Mouse (Mus musculus): ENCODE data around the gene Gal3st1. TPM values are rescaled to one million over a fixed set of nuclear protein-coding genes. Genes with fewer than 3 reads are reported as not detected.
A peak's percentile ranks its signal among the peaks of the same experiment; 100 is the strongest.

The Gal3st1 gene
- polyA plus RNA-seq, 1 experiment, result not detected

- no peak for TF ChIP-seq POLR2A (IDR thresholded peaks at IDR 0.05; ENCODE audit: insufficient read depth, low read depth, low read length)
- TF ChIP-seq CTCF (IDR thresholded peaks at IDR 0.05; ENCODE audit: insufficient read depth, low read depth, low read length), result no peak
These were observed 22.5 kb upstream of the Gal3st1 start for GRCm38 (mm10) chr11:3960901-3961300.

GRCm38 (mm10) chr11:3961761-3962160 lies 21.7 kb upstream of the Gal3st1 start:
- 77% methylated on average over 3 of the region's 3 CpGs for WGBS

More at GRCm38 (mm10) chr11:3960901-3961300, 22.5 kb upstream of the Gal3st1 start:
- Histone ChIP-seq H3K27ac (ENCODE audit: insufficient read depth, low read depth, low read length) (no peak overlapping the region), H3K4me3 (ENCODE audit: insufficient read depth, low read depth, low read length) (no peak overlapping the region), H3K4me1 (ENCODE audit: control insufficient read depth, insufficient read depth, low read length) (no peaks in the 10 kb centered on the region; the same call in 1 of the 2 replicates)
- 44% methylated on average over 2 of the region's 2 CpGs for WGBS

GRCm38 (mm10) chr11:3963155-3963554 lies 20.3 kb upstream of the Gal3st1 start:
- H3K27ac ChIP-seq (ENCODE audit: insufficient read depth, low read depth, low read length), result no peak overlapping the region
- TF ChIP-seq POLR2A (IDR thresholded peaks at IDR 0.05; ENCODE audit: insufficient read depth, low read depth, low read length), result no peak
- no peak for TF ChIP-seq CTCF (IDR thresholded peaks at IDR 0.05; ENCODE audit: insufficient read depth, low read depth, low read length)
- 84% methylated on average over 10 of the region's 10 CpGs for WGBS

More at GRCm38 (mm10) chr11:3961761-3962160, 21.7 kb upstream of the Gal3st1 start:
- no peak overlapping the region for H3K4me3 ChIP-seq (ENCODE audit: insufficient read depth, low read depth, low read length)
- TF ChIP-seq POLR2A (IDR thresholded peaks at IDR 0.05; ENCODE audit: insufficient read depth, low read depth, low read length) (no peak), CTCF (IDR thresholded peaks at IDR 0.05; ENCODE audit: insufficient read depth, low read depth, low read length) (no peak)
- H3K4me1 ChIP-seq (ENCODE audit: control insufficient read depth, insufficient read depth, low read length), result peaks cover 3% of the 10 kb centered on the region; the same call in 1 of the 2 replicates
- H3K27ac ChIP-seq (ENCODE audit: insufficient read depth, low read depth, low read length), result no peak overlapping the region

GRCm38 (mm10) chr11:3963610-3964415 lies 19.6 kb upstream of the Gal3st1 start, which contains the start of gene Pes1:
Pes1 (plus strand) TSS chr11:3963975.
- TF ChIP-seq POLR2A (IDR thresholded peaks at IDR 0.05; ENCODE audit: insufficient read depth, low read depth, low read length) (no peak), CTCF (IDR thresholded peaks at IDR 0.05; ENCODE audit: insufficient read depth, low read depth, low read length) (no peak)
- no peak within 1 kb of the TSS for H3K27ac ChIP-seq (ENCODE audit: insufficient read depth, low read depth, low read length)
- peak within 1 kb of the TSS; percentile 62 for H3K4me3 ChIP-seq (ENCODE audit: insufficient read depth, low read depth, low read length)
- H3K4me1 ChIP-seq (ENCODE audit: control insufficient read depth, insufficient read depth, low read length), result peaks cover 3% of the 10 kb centered on the region; the same call in 1 of the 2 replicates
- under 1% methylated on average over 31 of the region's 31 CpGs for WGBS

More at GRCm38 (mm10) chr11:3963155-3963554, 20.3 kb upstream of the Gal3st1 start:
- Histone ChIP-seq H3K4me1 (ENCODE audit: control insufficient read depth, insufficient read depth, low read length) (peaks cover 3% of the 10 kb centered on the region; the same call in 1 of the 2 replicates), H3K4me3 (ENCODE audit: insufficient read depth, low read depth, low read length) (peak overlapping the region; percentile 26; the same call in 1 of the 2 replicates)

GRCm38 (mm10) chr11:3964416-3965172 lies 18.8 kb upstream of the Gal3st1 start:
- WGBS, result 9% methylated on average over 11 of the region's 11 CpGs
- peaks cover 3% of the 10 kb centered on the region; the same call in 1 of the 2 replicates for H3K4me1 ChIP-seq (ENCODE audit: control insufficient read depth, insufficient read depth, low read length)
- H3K4me3 ChIP-seq (ENCODE audit: insufficient read depth, low read depth, low read length), result peak overlapping the region; percentile 62
- no peak for TF ChIP-seq POLR2A (IDR thresholded peaks at IDR 0.05; ENCODE audit: insufficient read depth, low read depth, low read length)
- TF ChIP-seq CTCF (IDR thresholded peaks at IDR 0.05; ENCODE audit: insufficient read depth, low read depth, low read length), result no peak
- no peak overlapping the region for H3K27ac ChIP-seq (ENCODE audit: insufficient read depth, low read depth, low read length)

- TF ChIP-seq POLR2A (IDR thresholded peaks at IDR 0.05; ENCODE audit: insufficient read depth, low read depth, low read length) (no peak), CTCF (IDR thresholded peaks at IDR 0.05; ENCODE audit: insufficient read depth, low read depth, low read length) (no peak)
- 80% methylated on average over 3 of the region's 3 CpGs for WGBS
- Histone ChIP-seq H3K4me3 (ENCODE audit: insufficient read depth, low read depth, low read length) (no peak overlapping the region), H3K27ac (ENCODE audit: insufficient read depth, low read depth, low read length) (no peak overlapping the region), H3K4me1 (ENCODE audit: control insufficient read depth, insufficient read depth, low read length) (peaks cover 3% of the 10 kb centered on the region; the same call in 1 of the 2 replicates)
These were observed 13.6 kb upstream of the Gal3st1 start for GRCm38 (mm10) chr11:3969837-3970236.

GRCm38 (mm10) chr11:3970361-3970760 lies 13.1 kb upstream of the Gal3st1 start:
- Histone ChIP-seq H3K27ac (ENCODE audit: insufficient read depth, low read depth, low read length) (no peak overlapping the region), H3K4me1 (ENCODE audit: control insufficient read depth, insufficient read depth, low read length) (peaks cover 3% of the 10 kb centered on the region; the same call in 1 of the 2 replicates), H3K4me3 (ENCODE audit: insufficient read depth, low read depth, low read length) (no peak overlapping the region)
- WGBS, result 98% methylated on average over 7 of the region's 7 CpGs
- TF ChIP-seq POLR2A (IDR thresholded peaks at IDR 0.05; ENCODE audit: insufficient read depth, low read depth, low read length) (no peak), CTCF (IDR thresholded peaks at IDR 0.05; ENCODE audit: insufficient read depth, low read depth, low read length) (no peak)

- WGBS, result 97% methylated on average over 7 of the region's 7 CpGs
- Histone ChIP-seq H3K4me3 (ENCODE audit: insufficient read depth, low read depth, low read length) (no peak overlapping the region), H3K27ac (ENCODE audit: insufficient read depth, low read depth, low read length) (no peak overlapping the region), H3K4me1 (ENCODE audit: control insufficient read depth, insufficient read depth, low read length) (no peaks in the 10 kb centered on the region)
- TF ChIP-seq CTCF (IDR thresholded peaks at IDR 0.05; ENCODE audit: insufficient read depth, low read depth, low read length) (no peak), POLR2A (IDR thresholded peaks at IDR 0.05; ENCODE audit: insufficient read depth, low read depth, low read length) (no peak)
These were observed 10.4 kb upstream of the Gal3st1 start for GRCm38 (mm10) chr11:3973081-3973480.

Data from olfactory bulb, adult 2 months (tissue).